Mouse (Mus musculus) heart, postnatal 14 days (tissue): ENCODE data around the gene Xkr8. TPM values are rescaled to one million over a fixed set of nuclear protein-coding genes. Genes with fewer than 3 reads are reported as not detected.
"Not testable (repeated sequence)": the region's sequence is repeated elsewhere in the genome, so short reads cannot be mapped to it uniquely, and the experiment has no call there.

ENCODE experiments used
- DNase-seq, 2 experiments: peaks; one replicate each; pipeline ENCODE4 v3.0.0; 2021 to 2022
- intact Hi-C: fragments of 180-260 bp; cut with DNase I; formaldehyde crosslinking; loops from one replicate; pipeline ENCODE4 v1.15.1; 2025
- total RNA-seq, 2 experiments: library from RNA; stranded (reverse); gene quantifications; 2 replicates each; pipeline ENCODE4 v1.2.3; 2021

Xkr8 gene
- total RNA-seq, 2 experiments from 2014 or later, result 1.9 to 2.0 TPM

- peak in 1 of 2 experiments; percentile 28 for DNase-seq
- intact Hi-C loops, result no loop called here
These were observed 11.9 kb upstream of the Xkr8 start for GRCm38 (mm10) chr4:132743992-132744911.

GRCm38 (mm10) chr4:132741491-132741890, 9.1 kb upstream of the Xkr8 start:
- no peak for DNase-seq
- intact Hi-C loops, result no loop called here

GRCm38 (mm10) chr4:132737154-132737553, 4.8 kb upstream of the Xkr8 start:
- DNase-seq, intact Hi-C loops: not testable (repeated sequence)

- no peak for DNase-seq
- intact Hi-C loops, result no loop called here
These were observed 3.5 kb upstream of the Xkr8 start for GRCm38 (mm10) chr4:132735894-132736293.

GRCm38 (mm10) chr4:132735389-132735788, 3.0 kb upstream of the Xkr8 start:
- intact Hi-C loops, result no loop called here
- no peak for DNase-seq

- intact Hi-C loops, result no loop called here
- no peak for DNase-seq
These were observed 2.4 kb upstream of the Xkr8 start for GRCm38 (mm10) chr4:132734766-132735165.

GRCm38 (mm10) chr4:132733071-132733770, 875 bp upstream of the Xkr8 start:
- no peak for DNase-seq
- intact Hi-C loops, result no loop called here

- no peak for DNase-seq
- intact Hi-C loops, result no loop called here
These were observed 730 bp downstream of the Xkr8 start for GRCm38 (mm10) chr4:132731616-132732015.

- no peak for DNase-seq
These were observed 4.1 kb downstream of the Xkr8 start for GRCm38 (mm10) chr4:132728233-132728632.

GRCm38 (mm10) chr4:132718251-132718650, 14.1 kb downstream of the Xkr8 start:
- DNase-seq, result no peak
- intact Hi-C loops, result no loop called here

More at GRCm38 (mm10) chr4:132728233-132728632, 4.1 kb downstream of the Xkr8 start:
- intact Hi-C loops, result no loop called here

GRCm38 (mm10) chr4:132713181-132713580, 19.2 kb downstream of the Xkr8 start:
- no peak for DNase-seq
- intact Hi-C loops, result no loop called here

GRCm38 (mm10) chr4:132706885-132707284, 25.5 kb downstream of the Xkr8 start:
- DNase-seq, result no peak
- intact Hi-C loops, result no loop called here

GRCm38 (mm10) chr4:132702076-132702475, 30.3 kb downstream of the Xkr8 start:
- DNase-seq, result no peak
- intact Hi-C loops, result no loop called here

- DNase-seq, result no peak
- intact Hi-C loops, result no loop called here
These were observed 39.0 kb downstream of the Xkr8 start for GRCm38 (mm10) chr4:132693366-132693765.

GRCm38 (mm10) chr4:132689634-132690033, 42.7 kb downstream of the Xkr8 start:
- intact Hi-C loops, result no loop called here
- no peak for DNase-seq

GRCm38 (mm10) chr4:132676771-132677539, 55.4 kb downstream of the Xkr8 start:
- peak; percentile 37 to 49 for DNase-seq
- intact Hi-C loops, result loop anchor here (1.0 to 5.0 kb wide), 2 partner anchors 40 to 131 kb away; partner anchors contain the start of gene Eya3

Other genes with a start within 250 kb of the Xkr8 start
- gene Sesn2, start 222.0 kb downstream of the Xkr8 start, total RNA-seq, result 1 to 10 TPM; 3.8 to 3.9 TPM
- 100 to 1,000 TPM; 399 to 455 TPM for gene Atpif1, start 198.9 kb downstream of the Xkr8 start, total RNA-seq
- 10 to 100 TPM; 50.2 to 51.7 TPM for gene Dnajc8, start 197.0 kb downstream of the Xkr8 start, total RNA-seq
- gene Ptafr, start 168.5 kb downstream of the Xkr8 start, total RNA-seq, result 1 to 10 TPM; 1.1 to 2.0 TPM
- gene Eya3, start 93.6 kb downstream of the Xkr8 start, total RNA-seq, result 10 to 100 TPM; 36.4 to 38.5 TPM
- under 1 TPM; 0.71 to 0.98 TPM for gene Smpdl3b, start 24.7 kb upstream of the Xkr8 start, total RNA-seq
- gene Rpa2, start 35.8 kb upstream of the Xkr8 start, total RNA-seq, result 10 to 100 TPM; 11.2 to 12.4 TPM
- gene Themis2, start 63.8 kb upstream of the Xkr8 start, total RNA-seq, result 1 to 10 TPM; 1.5 to 1.8 TPM
- gene Ppp1r8, start 110.6 kb upstream of the Xkr8 start, total RNA-seq, result 10 to 100 TPM; 20.4 to 21.8 TPM
- gene Stx12, start 152.0 kb upstream of the Xkr8 start, total RNA-seq, result 10 to 100 TPM; 35.8 to 38.3 TPM
- 10 to 100 TPM; 33.2 to 40.1 TPM for gene Fam76a, start 190.0 kb upstream of the Xkr8 start, total RNA-seq
- under 1 TPM; 0.43 to 0.49 TPM for gene Fgr, start 241.5 kb upstream of the Xkr8 start, total RNA-seq